Mouse (Mus musculus) liver, embryonic 16.5 days (tissue): Measurements from ENCODE around the gene Frmd4a. TPM values are rescaled to one million over a fixed set of nuclear protein-coding genes. Genes with fewer than 3 reads are reported as not detected.

ENCODE experiments used
- ATAC-seq: fragments of 200-750 bp; cut with Nextera tagmentation; 2 replicates; pipeline ENCODE4 v1.8.0; 2017; ENCODE audit warnings: low read depth, mild to moderate bottlenecking, moderate number of reproducible peaks, moderate library complexity
- H3K27ac ChIP-seq: fragments of 300-500 bp; sonication (generic); 2 replicates; pipeline ENCODE4 v1.5.1; 2014; ENCODE audit warnings: mild to moderate bottlenecking, low read length
- H3K27me3 ChIP-seq: fragments of 300-500 bp; sonication (generic); 2 replicates; pipeline ENCODE4 v1.6.1; 2014; ENCODE audit warnings: low read depth, low read length, mixed read lengths; ENCODE audit not compliant: control insufficient read depth, insufficient read depth
- H3K36me3 ChIP-seq: fragments of 300-500 bp; sonication (generic); 2 replicates; pipeline ENCODE4 v1.6.1; 2014; ENCODE audit warnings: mild to moderate bottlenecking; ENCODE audit not compliant: control insufficient read depth, insufficient read depth
- H3K4me1 ChIP-seq: fragments of 300-500 bp; sonication (generic); 2 replicates; pipeline ENCODE4 v1.6.1; 2014; ENCODE audit warnings: low read depth, low read length, mixed read lengths; ENCODE audit not compliant: control insufficient read depth
- H3K4me2 ChIP-seq: fragments of 300-500 bp; sonication (generic); 2 replicates; pipeline ENCODE4 v1.6.1; 2014; ENCODE audit warnings: low read depth, low read length, mixed read lengths
- H3K4me3 ChIP-seq: fragments of 300-500 bp; sonication (generic); 2 replicates; pipeline ENCODE4 v1.5.1; 2014; ENCODE audit warnings: low read depth, mild to moderate bottlenecking, low read length
- H3K9ac ChIP-seq: fragments of 300-500 bp; sonication (generic); 2 replicates; pipeline ENCODE4 v1.6.1; 2014; ENCODE audit warnings: low read depth, low read length
- H3K9me3 ChIP-seq: fragments of 300-500 bp; sonication (generic); replicated peaks from 2 replicates; pipeline ENCODE4 v1.6.1; 2016; ENCODE audit warnings: low read length; ENCODE audit not compliant: control insufficient read depth
- WGBS: fragments of 180-500 bp; shearing (Covaris S2); extraction: QIAGEN DNeasy Blood & Tissue Kit; methylation state at CpG from one replicate; pipeline ENCODE4 v1.1.7; 2014; ENCODE audit not compliant: insufficient replicate concordance; 5-methylcytosine and 5-hydroxymethylcytosine counted together
- polyA plus RNA-seq: library from polyadenylated mRNA; unstranded; fragments of >200 nt; fragmentation: Nextera tagmentation; extraction: Ambion mirVana; gene quantifications from 2 replicates; pipeline ENCODE4 v1.2.1, GENCODE M21; 2015

Gene Frmd4a
- polyA plus RNA-seq, 1 experiment from 2014 or later, result 19.8 TPM

DNA sequence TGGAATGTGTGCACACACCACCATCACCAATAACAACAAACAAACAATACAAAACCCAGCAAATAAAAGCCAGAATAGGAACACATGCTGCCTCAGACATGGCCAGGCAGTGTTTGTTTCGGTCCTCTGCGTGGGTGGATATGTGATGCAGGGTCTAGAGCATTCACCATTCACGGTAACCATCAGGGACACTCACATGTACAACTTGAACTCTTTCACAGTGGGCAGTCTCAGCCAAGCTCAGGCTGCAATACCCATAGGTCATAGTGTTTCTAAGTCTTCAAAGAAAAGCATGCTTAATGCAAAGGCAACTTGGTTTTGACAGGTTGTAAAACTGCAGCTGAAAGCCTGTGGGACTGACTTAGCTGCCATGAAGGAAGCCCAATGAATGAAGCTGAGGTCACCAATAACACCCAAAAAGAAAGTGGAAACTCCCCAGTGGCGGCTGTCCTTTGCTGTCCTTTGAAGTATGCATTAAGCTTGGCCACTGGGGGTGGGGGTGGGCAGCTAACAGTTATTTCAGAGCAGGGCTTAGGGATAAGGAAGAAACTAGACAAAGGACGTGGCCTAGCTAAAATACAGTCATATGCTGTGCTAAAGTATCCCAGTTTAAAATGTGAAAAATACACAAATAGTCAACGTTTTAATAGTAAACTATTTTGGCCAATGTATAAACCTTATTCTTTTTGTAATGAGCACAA is 602.5 kb downstream of the Frmd4a start:
- 54% methylated on average over 6 of the region's 6 CpGs for WGBS
- no peaks in the 10 kb centered on the region for H3K27me3 ChIP-seq
- no peak for ATAC-seq
- no peak overlapping the region for H3K4me3 ChIP-seq
- H3K36me3 ChIP-seq, result peaks cover 15% of the 10 kb centered on the region
- H3K27ac ChIP-seq, result no peak overlapping the region
- no peaks in the 10 kb centered on the region for H3K9me3 ChIP-seq
- H3K9ac ChIP-seq, result no peak overlapping the region
- no peaks in the 10 kb centered on the region for H3K4me1 ChIP-seq
- H3K4me2 ChIP-seq, result no peak overlapping the region

DNA sequence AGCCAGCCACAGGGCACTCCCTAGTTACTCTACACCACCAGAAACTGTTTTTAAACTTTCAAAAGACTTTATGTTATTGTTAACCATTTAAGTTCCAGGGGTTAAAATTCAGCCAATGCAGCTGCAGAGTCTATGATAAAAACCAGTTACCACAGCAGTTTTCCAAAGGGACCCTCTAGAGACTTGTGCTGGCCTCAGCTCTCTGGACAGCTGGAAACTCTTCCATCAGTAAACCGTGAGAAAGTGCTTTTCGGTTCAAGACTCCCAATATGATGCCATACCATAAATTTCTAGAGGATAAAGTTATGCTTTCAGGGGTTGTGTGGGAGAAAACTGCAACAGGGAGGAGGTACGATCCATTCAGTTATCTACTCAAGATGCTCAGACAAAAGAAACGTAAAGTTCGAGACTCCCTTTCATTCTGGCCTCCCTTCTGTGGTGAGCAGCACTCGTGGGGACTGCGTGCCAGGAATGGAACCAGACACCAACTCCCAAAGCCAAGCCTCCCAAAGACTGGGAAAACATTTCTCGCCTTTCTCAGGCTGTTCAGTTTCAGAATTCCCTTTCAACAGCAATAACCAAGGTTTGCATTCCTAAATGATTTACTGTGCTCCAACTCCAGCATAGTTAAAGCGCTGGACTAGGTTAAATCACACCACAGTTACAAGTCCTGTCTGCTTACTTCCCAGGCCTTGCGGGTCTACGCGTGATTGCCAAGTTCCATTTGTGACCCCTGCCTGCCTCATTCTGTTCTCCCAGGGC is 603.3 kb downstream of the Frmd4a start:
- 84% methylated on average over 12 of the region's 12 CpGs for WGBS
- H3K27ac ChIP-seq, result no peak overlapping the region

DNA sequence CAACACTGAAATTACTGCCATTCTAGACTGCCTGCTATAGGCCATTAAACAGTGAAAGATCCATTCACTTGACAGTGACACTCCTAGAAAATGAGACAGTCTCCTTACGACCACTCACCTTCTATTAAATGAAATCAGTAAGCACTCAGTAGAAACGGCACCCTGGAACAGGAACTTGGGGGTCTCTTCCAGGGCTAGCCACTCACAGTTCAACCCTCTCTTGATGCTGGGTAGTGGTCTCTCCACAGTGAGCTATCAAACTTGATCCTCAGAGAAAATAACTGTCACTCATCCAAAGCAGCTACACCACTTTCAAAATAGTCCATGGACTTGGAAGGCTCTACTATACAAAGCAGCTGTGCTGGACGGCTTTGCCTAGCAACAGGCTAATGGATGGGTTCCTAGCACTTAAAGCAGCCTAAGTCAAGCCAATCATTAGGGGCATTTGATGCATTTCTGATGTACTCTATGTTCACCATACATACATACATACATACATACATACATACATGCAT is 604.0 kb downstream of the Frmd4a start:
- H3K4me2 ChIP-seq, result no peak overlapping the region
- H3K27me3 ChIP-seq, result no peaks in the 10 kb centered on the region
- H3K9ac ChIP-seq, result no peak overlapping the region
- no peak overlapping the region for H3K4me3 ChIP-seq
- 82% methylated on average over 3 of the region's 3 CpGs for WGBS
- no peaks in the 10 kb centered on the region for H3K9me3 ChIP-seq
- H3K36me3 ChIP-seq, result peaks cover 19% of the 10 kb centered on the region
- no peak overlapping the region for H3K27ac ChIP-seq
- H3K4me1 ChIP-seq, result no peaks in the 10 kb centered on the region
- no peak for ATAC-seq

More for the DNA sequence above, 603.3 kb downstream of the Frmd4a start:
- Histone ChIP-seq H3K9ac (no peak overlapping the region), H3K36me3 (peaks cover 15% of the 10 kb centered on the region), H3K4me3 (no peak overlapping the region), H3K4me1 (no peaks in the 10 kb centered on the region), H3K27me3 (no peaks in the 10 kb centered on the region), H3K9me3 (no peaks in the 10 kb centered on the region), H3K4me2 (no peak overlapping the region)
- no peak for ATAC-seq

DNA sequence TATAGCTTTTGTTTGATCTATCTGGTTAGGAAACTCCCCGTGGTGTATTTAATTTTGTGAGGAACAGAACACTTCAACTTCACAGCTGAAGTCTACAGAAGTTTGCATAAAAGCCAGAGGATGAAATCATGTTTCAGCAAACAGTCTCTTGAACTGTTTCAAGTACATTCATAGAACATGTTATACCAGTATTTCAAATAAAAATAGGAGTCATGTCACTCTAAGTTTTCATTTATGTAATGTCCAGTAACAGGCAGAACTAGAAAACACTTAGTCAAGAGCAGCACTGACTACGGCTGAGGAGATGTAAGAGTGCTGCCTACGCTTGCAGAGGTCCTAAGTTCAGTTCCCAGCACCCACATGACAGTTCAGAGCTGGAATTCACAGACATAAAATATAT is 609.4 kb downstream of the Frmd4a start:
- Histone ChIP-seq H3K9ac (no peak overlapping the region), H3K27me3 (no peaks in the 10 kb centered on the region), H3K4me2 (no peak overlapping the region), H3K27ac (no peak overlapping the region), H3K4me1 (no peaks in the 10 kb centered on the region), H3K9me3 (no peaks in the 10 kb centered on the region), H3K4me3 (no peak overlapping the region), H3K36me3 (peaks cover 24% of the 10 kb centered on the region)
- 89% methylated on average over 3 of the region's 3 CpGs for WGBS
- no peak for ATAC-seq

DNA sequence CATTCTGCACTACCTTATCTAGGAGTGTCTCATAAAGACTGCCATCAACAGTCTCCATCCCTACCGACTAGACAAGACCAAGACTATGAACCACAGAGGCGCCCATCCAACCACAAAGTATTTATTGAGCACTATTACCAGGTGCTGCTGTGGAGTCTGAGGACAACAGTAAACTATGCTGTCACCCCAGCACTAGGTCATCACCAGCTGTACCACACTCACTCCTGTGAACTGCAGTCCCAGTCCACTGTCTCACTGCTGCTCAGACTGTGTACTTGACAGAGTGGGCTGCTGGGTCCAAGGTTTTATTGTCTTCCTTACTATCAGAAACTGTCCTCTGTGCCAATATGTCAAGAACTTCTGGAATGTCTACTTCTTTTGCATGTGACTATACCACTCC is 611.4 kb downstream of the Frmd4a start:
- Histone ChIP-seq H3K4me1 (no peaks in the 10 kb centered on the region), H3K9ac (no peak overlapping the region), H3K27ac (no peak overlapping the region), H3K36me3 (peaks cover 28% of the 10 kb centered on the region), H3K27me3 (no peaks in the 10 kb centered on the region), H3K4me2 (no peak overlapping the region), H3K9me3 (no peaks in the 10 kb centered on the region), H3K4me3 (no peak overlapping the region)
- WGBS, result 70% methylated on average over 2 of the region's 2 CpGs
- no peak for ATAC-seq

DNA sequence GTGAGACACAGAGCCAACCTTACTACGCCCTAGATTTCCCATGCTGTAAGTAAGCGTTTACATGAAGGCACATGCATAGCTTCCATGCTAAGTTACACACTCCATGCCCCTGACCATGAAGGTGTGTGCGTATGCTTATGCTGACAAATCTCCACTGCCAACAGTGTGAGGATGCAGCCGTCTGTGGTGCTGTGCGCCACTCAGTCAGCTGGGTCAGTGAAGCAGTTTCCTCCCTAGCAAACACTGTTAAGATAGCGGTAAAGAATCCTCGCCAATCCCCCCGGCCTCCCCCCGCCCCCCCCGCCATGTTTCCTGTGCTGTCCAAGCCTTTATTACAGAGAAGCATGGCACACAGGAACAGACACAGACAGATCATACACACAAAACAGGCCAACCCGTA is 612.0 kb downstream of the Frmd4a start:
- 0 out of 2 replicates have a peak, but pooled peaks have one; percentile 19 for ATAC-seq
- peaks cover 25% of the 10 kb centered on the region for H3K36me3 ChIP-seq

DNA sequence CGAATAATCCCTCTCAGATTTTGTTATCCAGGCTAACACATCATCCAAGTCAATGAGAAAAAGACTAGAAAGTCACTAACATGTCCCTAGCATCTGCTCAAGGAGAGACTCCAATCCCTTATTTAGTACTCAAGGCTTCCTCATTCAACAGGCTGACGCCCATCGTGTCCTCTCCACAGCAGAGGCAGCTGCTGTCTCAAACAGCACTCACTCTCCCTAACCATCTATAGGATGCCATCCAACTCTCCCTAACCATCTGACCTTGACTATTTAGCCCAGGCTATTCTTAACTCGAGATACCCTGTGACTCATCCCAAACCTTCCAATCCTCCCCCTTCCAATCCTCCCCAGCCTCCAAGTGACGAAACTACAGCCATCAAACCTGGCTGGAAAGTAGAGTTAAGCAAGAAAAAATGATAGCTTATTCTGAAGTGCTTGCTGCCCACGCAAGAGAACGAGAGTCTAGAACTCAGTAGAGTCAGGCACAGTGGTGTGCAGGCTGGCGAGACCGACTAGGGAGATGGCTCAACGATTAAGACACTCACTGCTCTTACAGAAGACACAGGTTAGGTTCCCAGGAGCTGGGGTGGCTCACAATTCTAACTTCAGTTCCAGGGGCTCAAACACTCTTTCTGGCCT is 612.8 kb downstream of the Frmd4a start:
- peaks cover 32% of the 10 kb centered on the region for H3K36me3 ChIP-seq
- H3K4me3 ChIP-seq, result no peak overlapping the region
- H3K9ac ChIP-seq, result no peak overlapping the region
- ATAC-seq, result no peak
- H3K27ac ChIP-seq, result no peak overlapping the region
- no peak overlapping the region for H3K4me2 ChIP-seq
- H3K27me3 ChIP-seq, result no peaks in the 10 kb centered on the region
- H3K4me1 ChIP-seq, result no peaks in the 10 kb centered on the region
- 85% methylated on average over 10 of the region's 10 CpGs for WGBS
- no peaks in the 10 kb centered on the region for H3K9me3 ChIP-seq

More for the DNA sequence above, 612.0 kb downstream of the Frmd4a start:
- WGBS, result 68% methylated on average over 11 of the region's 11 CpGs
- H3K4me2 ChIP-seq, result no peak overlapping the region
- no peaks in the 10 kb centered on the region for H3K9me3 ChIP-seq
- H3K4me1 ChIP-seq, result no peaks in the 10 kb centered on the region
- no peak overlapping the region for H3K4me3 ChIP-seq
- no peak overlapping the region for H3K27ac ChIP-seq
- no peak overlapping the region for H3K9ac ChIP-seq
- no peaks in the 10 kb centered on the region for H3K27me3 ChIP-seq

DNA sequence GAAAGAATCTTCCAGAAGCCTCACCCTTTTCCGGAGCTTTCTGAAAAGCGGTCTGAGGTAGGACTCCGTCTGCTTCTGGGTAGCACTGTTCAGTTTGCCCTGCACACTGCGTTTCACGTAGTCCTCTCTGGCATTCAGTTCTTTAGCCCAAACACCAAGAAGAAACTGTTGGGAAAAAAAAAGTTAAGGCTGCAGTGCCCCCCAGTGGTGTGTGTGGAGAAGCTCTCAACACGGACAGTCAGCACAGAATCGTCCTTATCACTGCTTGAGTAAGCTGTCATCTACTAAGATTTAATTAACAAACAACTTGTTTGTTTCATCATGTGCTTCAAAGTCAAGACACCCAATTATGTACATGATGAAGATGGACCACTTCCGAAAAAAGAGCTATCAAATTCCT is 618.3 kb downstream of the Frmd4a start:
- Histone ChIP-seq H3K4me1 (no peaks in the 10 kb centered on the region), H3K27me3 (no peaks in the 10 kb centered on the region), H3K9me3 (no peaks in the 10 kb centered on the region), H3K27ac (no peak overlapping the region), H3K4me2 (no peak overlapping the region), H3K36me3 (peaks cover 54% of the 10 kb centered on the region), H3K4me3 (no peak overlapping the region), H3K9ac (no peak overlapping the region)
- 83% methylated on average over 8 of the region's 8 CpGs for WGBS
- no peak for ATAC-seq

DNA sequence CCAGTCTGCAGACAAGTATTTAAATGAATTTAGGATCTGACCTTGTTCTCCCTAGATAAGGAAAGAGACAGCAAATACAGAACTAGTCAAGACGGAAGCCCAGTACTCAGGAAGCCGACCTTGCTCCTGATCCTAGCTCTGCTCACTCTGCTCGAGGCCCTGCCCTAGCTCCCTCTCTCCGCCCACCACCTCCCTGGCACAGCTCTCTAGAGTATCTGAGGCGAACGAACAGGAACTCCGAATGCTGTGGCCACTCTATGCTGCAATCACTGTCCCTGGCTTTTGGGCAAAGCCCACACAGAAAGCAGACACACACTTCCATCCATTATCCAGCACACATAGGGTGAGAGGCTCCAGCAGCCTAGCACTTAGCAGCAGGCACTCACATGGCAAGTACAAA is 619.1 kb downstream of the Frmd4a start:
- no peak overlapping the region for H3K4me3 ChIP-seq
- peaks cover 52% of the 10 kb centered on the region for H3K36me3 ChIP-seq
- H3K27ac ChIP-seq, result no peak overlapping the region
- no peak overlapping the region for H3K4me2 ChIP-seq
- no peaks in the 10 kb centered on the region for H3K4me1 ChIP-seq
- no peak overlapping the region for H3K9ac ChIP-seq
- no peaks in the 10 kb centered on the region for H3K27me3 ChIP-seq
- no peak for ATAC-seq
- no peaks in the 10 kb centered on the region for H3K9me3 ChIP-seq
- WGBS, result 71% methylated on average over 7 of the region's 7 CpGs
